Mouse (Mus musculus) liver, embryonic 12.5 days (tissue): ENCODE measurements around the gene Vamp1. TPM values are rescaled to one million over a fixed set of nuclear protein-coding genes. Genes with fewer than 3 reads are reported as not detected.

Source experiments
- ATAC-seq: fragments of 200-750 bp; cut with Nextera tagmentation; 2 replicates; pipeline ENCODE4 v1.8.0; 2017; ENCODE audit warnings: moderate number of reproducible peaks, mild to moderate bottlenecking, moderate library complexity
- H3K27ac ChIP-seq: fragments of 300-500 bp; sonication (generic); 2 replicates; pipeline ENCODE4 v1.5.1; 2016; ENCODE audit warnings: mild to moderate bottlenecking
- H3K27me3 ChIP-seq: fragments of 300-500 bp; sonication (generic); replicated peaks from 2 replicates; pipeline ENCODE4 v1.6.1; 2016; ENCODE audit warnings: mild to moderate bottlenecking, moderate library complexity
- H3K36me3 ChIP-seq: fragments of 300-500 bp; sonication (generic); 2 replicates; pipeline ENCODE4 v1.6.1; 2016; ENCODE audit warnings: mild to moderate bottlenecking, moderate library complexity
- H3K4me1 ChIP-seq: fragments of 300-500 bp; sonication (generic); 2 replicates; pipeline ENCODE4 v1.6.1; 2016
- H3K4me2 ChIP-seq: fragments of 300-500 bp; sonication (generic); 2 replicates; pipeline ENCODE4 v1.6.1; 2016; ENCODE audit warnings: mild to moderate bottlenecking, moderate library complexity
- H3K4me3 ChIP-seq: fragments of 300-500 bp; sonication (generic); 2 replicates; pipeline ENCODE4 v1.5.1; 2016; ENCODE audit warnings: mild to moderate bottlenecking, moderate library complexity
- H3K9ac ChIP-seq: fragments of 300-500 bp; sonication (generic); 2 replicates; pipeline ENCODE4 v1.6.1; 2016; ENCODE audit warnings: mild to moderate bottlenecking, moderate library complexity
- H3K9me3 ChIP-seq: fragments of 300-500 bp; sonication (generic); replicated peaks from 2 replicates; pipeline ENCODE4 v1.6.1; 2016; ENCODE audit warnings: mild to moderate bottlenecking, moderate library complexity
- WGBS: fragments of 180-500 bp; shearing (Covaris S2); methylation state at CpG from one replicate; pipeline ENCODE4 v1.1.7; 2016; ENCODE audit not compliant: insufficient replicate concordance; 5-methylcytosine and 5-hydroxymethylcytosine counted together
- polyA plus RNA-seq: library from polyadenylated mRNA; unstranded; fragments of >200 nt; fragmentation: Nextera tagmentation; extraction: Ambion mirVana; gene quantifications from 2 replicates; pipeline ENCODE4 v1.2.1, GENCODE M21; 2016

Gene Vamp1
- polyA plus RNA-seq, 1 experiment from 2014 or later = 2.3 TPM

DNA sequence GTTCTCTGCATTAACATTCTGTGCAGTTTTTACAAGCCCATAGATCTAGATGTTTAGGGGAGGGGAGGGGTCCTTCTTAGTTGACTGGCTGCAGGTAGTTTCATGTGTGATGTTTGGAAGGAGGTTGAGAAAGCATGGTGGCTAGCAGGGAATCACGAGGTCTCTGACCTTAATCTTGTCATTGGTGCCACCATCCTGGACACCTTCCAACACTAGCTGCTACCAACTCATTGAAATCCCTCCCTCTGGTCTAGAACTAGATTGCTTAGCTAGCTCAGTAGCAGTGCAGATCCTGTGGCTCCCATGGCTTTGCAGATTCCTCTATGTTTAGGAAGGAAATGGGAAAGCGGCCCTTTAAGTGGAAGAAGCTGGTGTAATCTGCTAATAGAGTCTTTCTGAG, 1.5 kb downstream of the Vamp1 start:
- peaks cover 12% of the 10 kb centered on the region for H3K4me1 ChIP-seq
- no peak overlapping the region for H3K4me3 ChIP-seq

GRCm38 (mm10) chr6:125217899-125218298, 2.5 kb downstream of the Vamp1 start:
- ATAC-seq = no peak
- peaks cover 12% of the 10 kb centered on the region for H3K4me1 ChIP-seq
- no peak overlapping the region for H3K27ac ChIP-seq
- peaks cover 15% of the 10 kb centered on the region for H3K36me3 ChIP-seq
- peaks cover 13% of the 10 kb centered on the region for H3K27me3 ChIP-seq
- no peak overlapping the region for H3K4me2 ChIP-seq
- no peaks in the 10 kb centered on the region for H3K9me3 ChIP-seq
- no peak overlapping the region for H3K4me3 ChIP-seq
- WGBS = 85% methylated on average over 11 of the region's 11 CpGs
- no peak overlapping the region for H3K9ac ChIP-seq

More for the DNA sequence above, 1.5 kb downstream of the Vamp1 start:
- H3K27me3 ChIP-seq = peaks cover 23% of the 10 kb centered on the region
- peak overlapping the region; percentile 89 for H3K4me2 ChIP-seq
- no peak overlapping the region for H3K9ac ChIP-seq
- peaks cover 15% of the 10 kb centered on the region for H3K36me3 ChIP-seq
- ATAC-seq = no peak
- H3K9me3 ChIP-seq = no peaks in the 10 kb centered on the region
- no peak overlapping the region for H3K27ac ChIP-seq
- 63% methylated on average over 2 of the region's 2 CpGs for WGBS

GRCm38 (mm10) chr6:125218963-125219362, 3.6 kb downstream of the Vamp1 start:
- Histone ChIP-seq H3K9me3 (no peaks in the 10 kb centered on the region), H3K4me3 (no peak overlapping the region), H3K36me3 (peaks cover 23% of the 10 kb centered on the region), H3K9ac (no peak overlapping the region), H3K27ac (no peak overlapping the region), H3K4me2 (no peak overlapping the region), H3K4me1 (peaks cover 12% of the 10 kb centered on the region), H3K27me3 (peaks cover 2% of the 10 kb centered on the region)
- ATAC-seq = no peak
- 77% methylated on average over 4 of the region's 4 CpGs for WGBS

GRCm38 (mm10) chr6:125221115-125221745, 5.9 kb downstream of the Vamp1 start:
- no peak overlapping the region for H3K4me3 ChIP-seq
- no peak overlapping the region for H3K27ac ChIP-seq
- no peak overlapping the region for H3K4me2 ChIP-seq
- ATAC-seq = no peak
- peaks cover 33% of the 10 kb centered on the region for H3K36me3 ChIP-seq
- no peaks in the 10 kb centered on the region for H3K9me3 ChIP-seq
- peaks cover 8% of the 10 kb centered on the region for H3K4me1 ChIP-seq
- H3K27me3 ChIP-seq = no peaks in the 10 kb centered on the region
- 82% methylated on average over 20 of the region's 20 CpGs for WGBS
- H3K9ac ChIP-seq = no peak overlapping the region

DNA sequence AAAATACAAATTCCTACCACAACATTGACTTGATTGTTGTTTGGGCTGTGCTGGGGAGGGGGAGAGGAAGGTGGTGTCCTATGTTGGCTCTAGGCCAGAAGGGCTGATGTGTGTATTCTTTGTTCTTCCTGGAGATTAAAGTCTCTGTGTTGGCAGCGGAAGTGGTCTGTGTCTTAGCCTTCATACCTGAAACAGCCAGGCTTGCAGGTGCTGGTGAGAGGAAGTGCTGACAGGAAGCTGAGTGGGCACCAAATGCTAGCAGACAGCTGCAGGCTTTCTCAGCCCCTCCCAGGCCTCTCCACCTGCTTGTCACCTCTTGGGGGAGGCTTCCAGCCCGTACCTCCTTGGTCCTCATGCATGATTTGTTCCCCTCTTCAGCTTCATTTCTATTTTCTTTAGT, 6.8 kb downstream of the Vamp1 start:
- no peaks in the 10 kb centered on the region for H3K27me3 ChIP-seq
- no peaks in the 10 kb centered on the region for H3K9me3 ChIP-seq
- no peak overlapping the region for H3K27ac ChIP-seq
- no peaks in the 10 kb centered on the region for H3K4me1 ChIP-seq
- no peak overlapping the region for H3K4me2 ChIP-seq
- H3K36me3 ChIP-seq = peaks cover 33% of the 10 kb centered on the region
- no peak overlapping the region for H3K9ac ChIP-seq
- 68% methylated on average over 2 of the region's 2 CpGs for WGBS
- no peak overlapping the region for H3K4me3 ChIP-seq
- no peak for ATAC-seq

- Histone ChIP-seq H3K4me3 (no peak overlapping the region), H3K27me3 (no peaks in the 10 kb centered on the region), H3K9me3 (no peaks in the 10 kb centered on the region), H3K4me1 (no peaks in the 10 kb centered on the region), H3K36me3 (peaks cover 33% of the 10 kb centered on the region), H3K9ac (no peak overlapping the region), H3K4me2 (no peak overlapping the region), H3K27ac (no peak overlapping the region)
- WGBS = 64% methylated on average over 3 of the region's 3 CpGs
- ATAC-seq = no peak
These were observed 7.2 kb downstream of the Vamp1 start for GRCm38 (mm10) chr6:125222577-125222976.

GRCm38 (mm10) chr6:125225518-125226115, 10.3 kb downstream of the Vamp1 start:
- 79% methylated on average over 5 of the region's 5 CpGs for WGBS
- H3K36me3 ChIP-seq = peaks cover 22% of the 10 kb centered on the region; the same call in 1 of the 2 replicates
- no peak overlapping the region for H3K27ac ChIP-seq
- H3K9me3 ChIP-seq = no peaks in the 10 kb centered on the region
- no peak overlapping the region for H3K4me3 ChIP-seq
- H3K9ac ChIP-seq = no peak overlapping the region
- ATAC-seq = no peak
- no peak overlapping the region for H3K4me2 ChIP-seq
- H3K4me1 ChIP-seq = peaks cover 4% of the 10 kb centered on the region
- H3K27me3 ChIP-seq = no peaks in the 10 kb centered on the region

GRCm38 (mm10) chr6:125230571-125230970, 15.2 kb downstream of the Vamp1 start:
- peak overlapping the region; percentile 95 for H3K4me2 ChIP-seq
- no peaks in the 10 kb centered on the region for H3K27me3 ChIP-seq
- 0 out of 2 replicates have a peak overlapping the region, but pooled peaks have one; percentile 27 for H3K27ac ChIP-seq
- 62% methylated on average over 9 of the region's 9 CpGs for WGBS
- H3K4me3 ChIP-seq = no peak overlapping the region; the same call in 1 of the 2 replicates
- H3K9me3 ChIP-seq = no peaks in the 10 kb centered on the region
- H3K9ac ChIP-seq = no peak overlapping the region
- H3K36me3 ChIP-seq = no peaks in the 10 kb centered on the region
- ATAC-seq = no peak
- H3K4me1 ChIP-seq = peaks cover 38% of the 10 kb centered on the region

GRCm38 (mm10) chr6:125231117-125232044, 16.0 kb downstream of the Vamp1 start, which contains the start of gene Tapbpl:
TSS of gene Tapbpl (minus strand) at chr6:125231860.
- H3K27me3 ChIP-seq = no peaks in the 10 kb centered on the region
- ATAC-seq = peak; percentile 63
- H3K9ac ChIP-seq = peak within 1 kb of the TSS; percentile 84
- peak within 1 kb of the TSS; percentile 95 for H3K4me2 ChIP-seq
- peak within 1 kb of the TSS; percentile 81 for H3K4me3 ChIP-seq
- peaks cover 38% of the 10 kb centered on the region for H3K4me1 ChIP-seq
- 2% methylated on average over 16 of the region's 16 CpGs for WGBS
- peak within 1 kb of the TSS; percentile 88 for H3K27ac ChIP-seq
- H3K36me3 ChIP-seq = no peaks in the 10 kb centered on the region
- no peaks in the 10 kb centered on the region for H3K9me3 ChIP-seq

DNA sequence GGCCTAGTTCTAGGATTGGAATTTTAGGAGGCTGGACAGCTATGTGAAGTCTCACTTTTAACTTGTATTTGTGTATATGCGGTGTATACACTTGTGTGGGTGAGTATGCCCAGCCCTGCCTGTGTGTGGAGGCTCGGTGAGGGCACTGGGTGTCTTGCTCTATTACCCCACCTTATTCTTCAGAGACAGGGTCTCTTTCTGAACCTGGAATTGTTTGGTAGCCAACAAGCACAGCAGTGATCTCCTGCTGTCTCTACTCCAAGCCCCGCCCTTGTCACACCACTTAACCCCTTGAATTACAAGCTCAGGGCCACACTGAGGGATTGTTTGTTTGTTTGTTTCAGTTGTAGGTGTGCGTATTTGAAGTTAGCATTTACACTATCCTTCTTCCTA, 16.7 kb downstream of the Vamp1 start:
- H3K9ac ChIP-seq = peak overlapping the region; percentile 84
- peak overlapping the region; percentile 88 for H3K27ac ChIP-seq
- no peaks in the 10 kb centered on the region for H3K36me3 ChIP-seq
- no peaks in the 10 kb centered on the region for H3K9me3 ChIP-seq
- 24% methylated on average over 4 of the region's 4 CpGs for WGBS
- peaks cover 38% of the 10 kb centered on the region for H3K4me1 ChIP-seq
- peak overlapping the region; percentile 81 for H3K4me3 ChIP-seq
- no peaks in the 10 kb centered on the region for H3K27me3 ChIP-seq
- peak overlapping the region; percentile 95 for H3K4me2 ChIP-seq
- ATAC-seq = peak; percentile 36; the same call in 1 of the 2 replicates

- H3K36me3 ChIP-seq = no peaks in the 10 kb centered on the region
- peaks cover 38% of the 10 kb centered on the region for H3K4me1 ChIP-seq
- H3K27me3 ChIP-seq = no peaks in the 10 kb centered on the region
- no peak for ATAC-seq
- H3K9ac ChIP-seq = peak overlapping the region; percentile 84; the same call in 1 of the 2 replicates
- H3K9me3 ChIP-seq = no peaks in the 10 kb centered on the region
- peak overlapping the region; percentile 81 for H3K4me3 ChIP-seq
- 22% methylated on average over 6 of the region's 6 CpGs for whole genome bisulfite sequencing
- H3K27ac ChIP-seq = peak overlapping the region; percentile 88
- peak overlapping the region; percentile 95 for H3K4me2 ChIP-seq
These were observed 17.2 kb downstream of the Vamp1 start for GRCm38 (mm10) chr6:125232516-125232915.
